Mouse (Mus musculus) midbrain, embryonic 12.5 days (tissue): ENCODE data around the gene Psma3. TPM values are rescaled to one million over a fixed set of nuclear protein-coding genes. Genes with fewer than 3 reads are reported as not detected.

ENCODE experiments used
- ATAC-seq: fragments of 200-750 bp; cut with Nextera tagmentation; 2 replicates; pipeline ENCODE4 v1.8.0; 2017; ENCODE audit warnings: low read depth, moderate TSS enrichment, moderate library complexity; ENCODE audit not compliant: low FRiP score
- H3K27ac ChIP-seq: fragments of 300-500 bp; sonication (generic); replicated peaks from 2 replicates; pipeline ENCODE4 v1.5.1; 2016; ENCODE audit warnings: mild to moderate bottlenecking
- H3K27me3 ChIP-seq: fragments of 300-500 bp; sonication (generic); 2 replicates; pipeline ENCODE4 v1.6.1; 2016; ENCODE audit warnings: mild to moderate bottlenecking
- H3K36me3 ChIP-seq: fragments of 300-500 bp; sonication (generic); 2 replicates; pipeline ENCODE4 v1.6.1; 2016
- H3K4me1 ChIP-seq: fragments of 300-500 bp; sonication (generic); 2 replicates; pipeline ENCODE4 v1.6.1; 2016
- H3K4me2 ChIP-seq: fragments of 300-500 bp; sonication (generic); replicated peaks from 2 replicates; pipeline ENCODE4 v1.6.1; 2016; ENCODE audit warnings: mild to moderate bottlenecking, moderate library complexity
- H3K4me3 ChIP-seq: fragments of 300-500 bp; sonication (generic); 2 replicates; pipeline ENCODE4 v1.5.1; 2016; ENCODE audit warnings: mild to moderate bottlenecking
- H3K9ac ChIP-seq: fragments of 300-500 bp; sonication (generic); replicated peaks from 2 replicates; pipeline ENCODE4 v1.6.1; 2016; ENCODE audit warnings: mild to moderate bottlenecking, moderate library complexity
- H3K9me3 ChIP-seq: fragments of 300-500 bp; sonication (generic); 2 replicates; pipeline ENCODE4 v1.6.1; 2016; ENCODE audit warnings: mild to moderate bottlenecking
- WGBS: fragments of 180-500 bp; shearing (Covaris S2); methylation state at CpG from one replicate; pipeline ENCODE4 v1.1.7; 2016; 5-methylcytosine and 5-hydroxymethylcytosine counted together
- polyA plus RNA-seq: library from polyadenylated mRNA; unstranded; fragments of >200 nt; fragmentation: Nextera tagmentation; extraction: Ambion mirVana; gene quantifications from 2 replicates; pipeline ENCODE4 v1.2.1, GENCODE M21; 2016

Psma3 gene
- 533 and 555 TPM in 2 replicates for polyA plus RNA-seq

GRCm38 (mm10) chr12:70974441-70975266, at the start of gene Psma3:
TSS of gene Psma3 (plus strand) at chr12:70974621.
- WGBS = under 1% methylated on average over 71 of the region's 71 CpGs

DNA sequence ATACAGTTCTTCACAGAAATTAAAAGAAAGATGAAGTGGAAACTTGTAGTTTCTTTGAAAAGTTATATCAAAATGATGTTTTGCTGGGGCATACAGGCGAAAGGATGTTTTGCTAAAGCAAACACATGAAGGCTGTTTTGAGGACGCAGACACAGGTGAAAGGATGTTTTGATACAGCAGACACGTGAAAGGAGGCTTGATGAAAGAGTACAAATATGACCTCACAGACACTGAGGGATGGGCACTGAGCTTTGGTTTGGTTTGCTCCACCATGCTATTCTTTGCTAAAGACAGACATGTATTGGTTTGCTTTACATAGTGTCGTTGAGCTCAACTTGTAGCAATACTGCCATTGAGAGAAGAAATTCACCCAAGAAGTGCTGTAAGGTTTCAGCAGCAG, 44.6 kb upstream of the Psma3 start:
- Histone ChIP-seq H3K4me3 (no peak overlapping the region), H3K9ac (no peak overlapping the region), H3K27me3 (no peaks in the 10 kb centered on the region), H3K4me2 (no peak overlapping the region), H3K9me3 (peaks cover 5% of the 10 kb centered on the region; the same call in 1 of the 2 replicates), H3K4me1 (no peaks in the 10 kb centered on the region), H3K36me3 (no peaks in the 10 kb centered on the region), H3K27ac (no peak overlapping the region)
- 88% methylated on average over 4 of the region's 4 CpGs for WGBS
- ATAC-seq = no peak

More at GRCm38 (mm10) chr12:70974441-70975266, at the start of gene Psma3:
- H3K27ac ChIP-seq = peak within 1 kb of the TSS; percentile 94
- peak; percentile 100 for ATAC-seq
- no peaks in the 10 kb centered on the region for H3K27me3 ChIP-seq
- peak within 1 kb of the TSS; percentile 96 for H3K4me3 ChIP-seq
- peak within 1 kb of the TSS; percentile 94 for H3K9ac ChIP-seq
- peak within 1 kb of the TSS; percentile 70 for H3K4me2 ChIP-seq
- H3K9me3 ChIP-seq = no peaks in the 10 kb centered on the region
- H3K4me1 ChIP-seq = peaks cover 12% of the 10 kb centered on the region
- H3K36me3 ChIP-seq = peaks cover 8% of the 10 kb centered on the region; the same call in 1 of the 2 replicates

- Histone ChIP-seq H3K4me3 (peak overlapping the region; percentile 76), H3K27me3 (no peaks in the 10 kb centered on the region), H3K36me3 (no peaks in the 10 kb centered on the region; the same call in 1 of the 2 replicates), H3K9ac (peak overlapping the region; percentile 79), H3K4me2 (peak overlapping the region; percentile 58), H3K9me3 (no peaks in the 10 kb centered on the region), H3K27ac (peak overlapping the region; percentile 90), H3K4me1 (peaks cover 4% of the 10 kb centered on the region)
- 38% methylated on average over 7 of the region's 12 CpGs for WGBS
- ATAC-seq = peak; percentile 7
Observed at GRCm38 (mm10) chr12:70937150-70937549, 37.3 kb upstream of the Psma3 start.

DNA sequence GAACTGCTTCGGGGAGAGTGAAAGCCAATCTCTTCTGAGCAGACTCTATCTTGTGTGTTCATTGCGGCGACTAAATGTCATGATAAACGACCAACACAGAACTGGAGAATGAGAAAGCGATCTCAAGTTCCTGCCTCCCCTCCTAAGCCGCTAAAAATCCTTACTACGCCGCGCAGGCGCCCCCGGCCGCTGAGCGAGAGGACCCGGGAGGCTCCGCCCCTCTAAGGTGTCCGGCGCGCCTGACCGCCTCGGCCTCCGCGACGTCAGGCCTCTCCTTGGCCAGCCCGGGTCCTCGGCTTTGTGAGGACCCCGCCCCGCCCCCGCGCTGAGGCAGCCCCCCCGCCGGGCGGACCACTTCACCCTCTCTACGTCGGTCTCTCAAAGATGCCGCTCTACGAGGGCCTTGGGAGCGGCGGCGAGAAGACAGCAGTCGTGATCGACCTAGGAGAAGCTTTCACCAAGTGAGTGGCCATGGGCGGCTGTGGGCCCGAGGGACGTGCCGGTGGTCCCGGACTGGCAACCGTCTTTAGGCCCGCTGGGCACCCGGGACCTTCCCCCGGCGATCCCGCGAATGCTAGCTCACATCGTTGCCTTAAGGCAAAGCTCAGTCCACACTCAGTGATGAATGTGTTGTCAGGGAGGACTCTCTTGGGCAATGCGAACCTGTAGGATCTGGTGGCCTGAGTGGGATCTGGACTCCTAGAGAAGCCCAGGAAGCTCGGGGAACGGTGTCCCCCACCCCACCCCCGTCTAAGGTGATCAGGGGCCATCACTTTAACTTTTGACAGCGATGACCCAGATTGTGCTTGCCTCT, 36.6 kb upstream of the Psma3 start, which contains the start of gene Actr10:
TSS of gene Actr10 (plus strand) at position 287 of the 814 bp plus-strand sequence.
- Histone ChIP-seq H3K4me2 (peak within 1 kb of the TSS; percentile 73), H3K9ac (peak within 1 kb of the TSS; percentile 79), H3K36me3 (peaks cover 6% of the 10 kb centered on the region), H3K9me3 (no peaks in the 10 kb centered on the region), H3K27ac (peak within 1 kb of the TSS; percentile 90), H3K4me1 (peaks cover 4% of the 10 kb centered on the region), H3K27me3 (no peaks in the 10 kb centered on the region), H3K4me3 (peak within 1 kb of the TSS; percentile 76)
- peak; percentile 97 for ATAC-seq
- WGBS = under 1% methylated on average over 59 of the region's 59 CpGs

DNA sequence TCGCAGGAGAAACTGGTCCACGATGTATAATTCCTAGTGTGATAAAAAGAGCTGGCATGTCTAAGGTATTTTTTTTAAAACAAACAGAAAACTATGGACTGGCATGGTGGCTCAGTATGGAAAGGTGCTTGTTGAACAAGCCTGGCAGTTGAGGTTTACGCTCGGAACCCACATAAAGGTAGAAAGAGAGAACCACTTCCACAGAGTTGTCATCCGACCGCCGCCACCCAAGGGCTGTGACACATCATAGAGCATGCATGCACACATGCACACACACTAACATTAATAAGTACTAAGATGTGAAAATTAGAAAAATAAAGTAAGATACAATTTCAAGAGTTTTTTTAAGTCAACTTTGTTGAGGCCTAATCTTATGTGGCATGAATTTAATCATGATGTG, 33.6 kb upstream of the Psma3 start:
- Histone ChIP-seq H3K36me3 (peaks cover 22% of the 10 kb centered on the region), H3K27me3 (no peaks in the 10 kb centered on the region), H3K4me1 (peaks cover 4% of the 10 kb centered on the region), H3K9ac (no peak overlapping the region), H3K27ac (no peak overlapping the region), H3K4me3 (no peak overlapping the region), H3K4me2 (no peak overlapping the region), H3K9me3 (no peaks in the 10 kb centered on the region)
- 97% methylated on average over 7 of the region's 7 CpGs for WGBS
- ATAC-seq = no peak

DNA sequence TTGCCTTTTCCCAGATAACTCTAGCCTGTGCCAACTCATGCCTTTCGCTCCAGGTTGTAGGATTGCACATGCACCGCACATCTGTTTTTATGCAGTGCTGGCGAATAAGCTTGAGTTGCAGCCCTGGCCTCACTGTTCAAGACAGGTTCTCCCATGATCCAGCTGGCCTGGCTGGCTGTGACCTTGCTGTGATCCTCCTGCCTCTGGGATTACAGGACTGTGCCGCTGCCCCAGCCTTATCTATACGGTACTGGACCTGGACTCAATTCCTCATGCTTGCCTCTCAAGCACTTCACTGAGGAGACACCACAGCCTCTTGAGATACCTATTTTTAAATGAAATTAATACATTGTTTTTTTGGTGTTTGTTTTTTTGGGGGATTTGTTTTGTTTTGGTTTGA, 30.2 kb upstream of the Psma3 start:
- Histone ChIP-seq H3K9ac (no peak overlapping the region), H3K36me3 (peaks cover 51% of the 10 kb centered on the region), H3K27ac (no peak overlapping the region), H3K27me3 (no peaks in the 10 kb centered on the region), H3K9me3 (no peaks in the 10 kb centered on the region), H3K4me3 (no peak overlapping the region), H3K4me1 (no peaks in the 10 kb centered on the region), H3K4me2 (no peak overlapping the region)
- no peak for ATAC-seq
- 98% methylated on average over 5 of the region's 5 CpGs for WGBS

DNA sequence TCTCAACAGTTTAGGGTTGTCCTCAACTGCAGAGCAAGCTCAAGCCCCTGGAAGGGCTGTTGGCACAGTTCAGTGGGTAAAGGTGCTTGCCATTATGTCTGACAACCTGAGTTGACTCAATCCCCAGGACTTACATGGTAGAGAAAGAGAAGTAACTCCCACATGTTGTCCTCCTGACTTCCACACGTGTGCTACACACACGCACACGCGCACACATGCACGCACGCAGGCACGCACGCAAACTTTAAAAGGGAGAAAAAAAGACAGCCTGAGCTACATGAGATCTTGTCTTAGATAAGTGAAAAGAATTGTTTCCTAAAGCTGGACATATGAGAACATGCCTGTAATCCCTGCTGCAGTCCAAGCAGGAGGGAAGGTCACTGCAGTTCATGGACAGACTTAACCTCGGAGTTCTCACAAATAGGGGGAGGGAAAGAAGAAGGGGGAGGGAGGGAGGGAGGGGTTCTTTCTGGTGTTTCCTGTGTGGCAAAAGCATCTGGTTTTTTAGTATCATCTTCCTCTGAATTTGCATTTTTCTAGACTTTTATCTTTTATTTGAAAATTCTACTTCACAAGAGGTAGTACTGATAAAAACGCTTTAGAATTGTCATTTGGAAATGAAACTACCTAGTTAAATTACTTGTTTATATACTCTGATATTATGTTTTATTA, 27.7 kb upstream of the Psma3 start:
- no peak overlapping the region for H3K4me3 ChIP-seq
- H3K9me3 ChIP-seq = no peaks in the 10 kb centered on the region
- no peak overlapping the region for H3K27ac ChIP-seq
- H3K4me1 ChIP-seq = no peaks in the 10 kb centered on the region
- ATAC-seq = no peak
- no peak overlapping the region for H3K4me2 ChIP-seq
- H3K36me3 ChIP-seq = peaks cover 64% of the 10 kb centered on the region
- WGBS = 92% methylated on average over 10 of the region's 10 CpGs
- no peaks in the 10 kb centered on the region for H3K27me3 ChIP-seq
- no peak overlapping the region for H3K9ac ChIP-seq

GRCm38 (mm10) chr12:70958640-70959039, 15.8 kb upstream of the Psma3 start:
- Histone ChIP-seq H3K27ac (no peak overlapping the region), H3K4me1 (no peaks in the 10 kb centered on the region), H3K9ac (no peak overlapping the region), H3K4me3 (no peak overlapping the region), H3K36me3 (peaks cover 83% of the 10 kb centered on the region), H3K4me2 (no peak overlapping the region), H3K9me3 (no peaks in the 10 kb centered on the region), H3K27me3 (no peaks in the 10 kb centered on the region)
- WGBS = 84% methylated on average over 4 of the region's 4 CpGs
- ATAC-seq = no peak

- Histone ChIP-seq H3K36me3 (peaks cover 15% of the 10 kb centered on the region), H3K4me2 (peak overlapping the region; percentile 53), H3K9me3 (no peaks in the 10 kb centered on the region), H3K27me3 (no peaks in the 10 kb centered on the region), H3K4me1 (no peaks in the 10 kb centered on the region), H3K27ac (peak overlapping the region; percentile 78), H3K4me3 (peak overlapping the region; percentile 60), H3K9ac (peak overlapping the region; percentile 61; the same call in 1 of the 2 replicates)
- 57% methylated on average over 8 of the region's 8 CpGs for WGBS
- ATAC-seq = no peak
Observed at GRCm38 (mm10) chr12:70967581-70967980, 6.8 kb upstream of the Psma3 start.

- peak overlapping the region; percentile 61 for H3K9ac ChIP-seq
- H3K27ac ChIP-seq = peak overlapping the region; percentile 78
- peaks cover 11% of the 10 kb centered on the region for H3K36me3 ChIP-seq
- H3K4me3 ChIP-seq = peak overlapping the region; percentile 60
- under 1% methylated on average over 35 of the region's 35 CpGs for WGBS
- H3K4me2 ChIP-seq = peak overlapping the region; percentile 53
- H3K27me3 ChIP-seq = no peaks in the 10 kb centered on the region
- no peaks in the 10 kb centered on the region for H3K4me1 ChIP-seq
- peak; percentile 83 for ATAC-seq
- H3K9me3 ChIP-seq = no peaks in the 10 kb centered on the region
Observed at GRCm38 (mm10) chr12:70968141-70968790, 6.2 kb upstream of the Psma3 start.

GRCm38 (mm10) chr12:70968791-70969307, 5.6 kb upstream of the Psma3 start:
- Histone ChIP-seq H3K27me3 (no peaks in the 10 kb centered on the region), H3K4me2 (peak overlapping the region; percentile 53), H3K9me3 (no peaks in the 10 kb centered on the region), H3K27ac (peak overlapping the region; percentile 78), H3K4me3 (peak overlapping the region; percentile 60), H3K4me1 (no peaks in the 10 kb centered on the region), H3K9ac (peak overlapping the region; percentile 61), H3K36me3 (peaks cover 5% of the 10 kb centered on the region)
- WGBS = under 1% methylated on average over 15 of the region's 15 CpGs
- ATAC-seq = peak; percentile 68
